Mouse (Mus musculus) spleen, postnatal 36 days (tissue): ENCODE results near the gene Med7.
"Not testable (repeated sequence)": the region's sequence is repeated elsewhere in the genome, so short reads cannot be mapped to it uniquely, and the experiment has no call there.

ENCODE experiments used
- DNase-seq, 2 experiments: peaks; one replicate each; pipeline ENCODE4 v3.0.0; 2022; ENCODE audit warnings: low spot score in 2 of 2, mixed read lengths in 1 of 2

Med7 gene

DNA sequence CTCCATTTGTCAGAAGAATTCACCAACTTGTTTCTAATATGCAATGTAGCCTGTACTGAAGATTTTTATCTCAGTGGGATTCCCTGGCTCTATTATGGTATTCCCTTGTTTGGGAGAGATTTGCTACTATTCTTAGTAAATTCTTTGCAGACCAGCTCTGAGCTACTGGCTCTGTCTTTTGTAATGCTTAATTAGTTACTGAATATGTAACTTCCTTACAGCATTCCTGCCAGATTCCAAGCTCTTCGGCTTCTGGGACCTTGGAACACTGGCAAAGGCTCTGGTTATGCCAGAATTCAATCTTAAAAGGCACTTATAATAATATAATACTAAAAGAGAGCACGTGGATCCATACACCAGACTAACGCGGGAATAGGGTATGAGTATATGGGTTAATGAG lies 8.6 kb upstream of the Med7 start:
- DNase-seq = not testable (repeated sequence)

DNA sequence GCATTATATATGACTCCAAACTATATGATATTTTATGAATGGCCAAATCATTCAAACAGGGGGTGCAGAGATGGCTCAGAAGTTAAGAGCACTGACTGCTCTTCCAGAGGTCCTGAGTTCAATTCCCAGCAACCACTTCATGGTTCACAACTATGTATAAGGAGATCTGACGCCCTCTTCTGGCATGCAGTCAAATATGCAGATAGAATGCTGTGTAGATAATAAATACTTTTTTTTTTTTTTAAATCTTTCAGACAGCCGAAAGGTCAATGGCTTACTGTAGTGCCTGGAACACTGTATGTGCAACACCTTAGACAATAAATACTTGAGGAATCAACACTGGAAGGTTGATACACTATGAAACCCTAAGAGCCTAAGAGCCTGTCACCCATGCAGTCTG lies 6.6 kb upstream of the Med7 start:
- no peak for DNase-seq

DNA sequence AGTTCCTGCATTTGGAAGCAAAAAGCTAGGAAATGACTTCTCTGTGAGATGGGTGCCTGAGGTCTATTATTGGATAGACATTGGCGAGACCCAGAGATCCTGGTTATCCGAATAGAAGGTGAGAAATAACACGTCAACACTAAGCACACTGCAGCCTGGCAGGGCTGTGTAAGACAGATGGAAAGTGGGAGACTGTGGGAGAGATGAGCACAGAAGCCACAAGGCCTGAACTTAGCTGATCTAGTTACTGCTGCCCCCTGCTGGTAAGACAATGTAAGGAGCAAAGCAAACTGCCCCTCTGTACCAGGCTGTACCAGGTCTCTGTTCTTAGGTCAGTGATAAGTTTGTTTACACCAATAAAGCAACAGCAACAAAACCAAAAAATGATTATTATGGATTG lies 5.6 kb upstream of the Med7 start:
- DNase-seq = peak; percentile 77 to 84

DNA sequence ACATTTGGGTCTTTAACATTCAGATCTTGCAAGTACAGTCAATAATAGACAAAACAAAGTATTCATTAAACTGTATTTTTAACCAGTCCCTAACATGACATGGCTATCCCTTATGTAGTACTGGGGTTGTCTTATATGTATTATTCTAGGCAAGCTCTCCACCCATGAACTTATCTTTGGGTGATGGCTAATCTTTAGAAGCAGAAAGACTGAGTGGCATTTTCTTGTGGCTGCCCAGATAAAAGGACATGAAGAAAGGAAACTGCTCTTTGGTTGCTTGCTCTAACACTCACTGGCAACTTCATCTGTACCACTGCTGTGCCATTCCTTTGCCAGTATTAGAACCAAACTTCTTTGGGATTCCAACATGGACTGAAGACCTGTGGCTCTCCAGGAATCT lies 1.4 kb upstream of the Med7 start:
- DNase-seq = no peak

DNA sequence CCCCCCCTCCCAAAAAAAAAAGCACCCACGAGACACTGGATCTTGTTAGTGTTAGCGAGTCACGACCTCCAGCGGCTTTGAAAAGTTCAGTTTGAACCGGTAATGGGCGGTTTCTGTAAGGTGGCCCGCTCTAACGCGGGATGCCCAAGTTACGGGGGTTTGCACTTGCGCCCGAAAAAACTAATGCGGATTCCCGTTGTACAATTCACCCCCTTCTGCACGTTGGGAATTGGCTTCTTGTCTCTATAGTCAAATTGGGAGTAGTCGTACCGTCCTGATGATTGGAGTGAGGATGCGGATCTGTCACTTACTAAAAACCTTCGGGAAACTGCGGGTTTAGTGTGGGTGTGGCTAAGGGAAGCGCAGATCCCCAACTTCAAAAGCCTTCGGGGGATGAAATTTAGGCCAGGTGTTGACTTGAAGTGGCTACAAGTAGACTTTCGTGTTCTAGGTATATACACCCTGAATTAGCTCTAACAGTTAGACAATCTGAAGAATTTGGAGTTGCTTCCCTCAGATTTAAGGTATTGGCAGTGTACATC lies 805 bp downstream of the Med7 start:
- peak in 1 of 2 experiments; percentile 19 for DNase-seq

DNA sequence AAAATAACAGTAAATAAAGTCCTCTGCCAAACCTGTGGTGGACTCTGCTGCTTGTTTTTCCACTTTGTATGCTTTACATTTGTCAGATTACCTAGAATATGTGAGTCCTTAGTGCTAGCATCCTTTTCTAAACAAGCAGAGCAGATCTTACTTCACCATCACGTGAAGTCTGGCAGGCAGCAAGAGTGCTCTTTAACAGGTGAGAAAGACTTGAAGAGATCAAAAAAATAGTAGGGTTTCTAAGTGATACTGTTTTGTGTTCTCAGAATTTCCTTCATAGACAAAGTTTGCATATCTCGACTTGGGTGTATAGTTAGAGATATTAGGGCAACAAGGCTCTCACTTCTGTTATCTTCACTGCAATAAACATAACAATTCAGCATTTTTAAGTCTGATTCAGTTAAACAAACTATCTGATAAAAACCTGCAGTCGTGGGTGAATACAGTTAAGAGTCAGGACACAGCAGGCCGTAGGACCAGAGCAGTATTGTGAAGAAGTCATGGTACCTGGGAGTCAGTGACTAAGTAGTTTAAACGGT lies 2.3 kb downstream of the Med7 start:
- no peak for DNase-seq

DNA sequence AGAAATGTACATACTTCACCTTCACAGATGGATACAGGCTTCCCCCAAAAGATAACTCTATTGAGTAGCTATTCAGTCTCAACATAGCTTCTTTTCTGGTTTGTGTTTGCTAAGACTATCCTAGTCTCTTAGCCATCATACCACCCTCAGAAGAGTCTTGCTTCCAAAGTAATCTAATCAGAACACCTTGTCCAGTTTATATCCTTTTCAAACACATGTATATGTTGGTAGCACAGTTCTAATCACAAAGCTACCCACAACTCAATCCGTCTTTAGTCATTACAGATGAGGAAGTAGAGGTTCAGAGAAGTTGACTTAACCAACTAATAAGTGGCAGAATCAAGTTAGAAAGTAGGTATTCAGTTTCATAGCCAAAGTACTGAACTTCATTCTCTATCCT lies 5.0 kb downstream of the Med7 start:
- DNase-seq = no peak

DNA sequence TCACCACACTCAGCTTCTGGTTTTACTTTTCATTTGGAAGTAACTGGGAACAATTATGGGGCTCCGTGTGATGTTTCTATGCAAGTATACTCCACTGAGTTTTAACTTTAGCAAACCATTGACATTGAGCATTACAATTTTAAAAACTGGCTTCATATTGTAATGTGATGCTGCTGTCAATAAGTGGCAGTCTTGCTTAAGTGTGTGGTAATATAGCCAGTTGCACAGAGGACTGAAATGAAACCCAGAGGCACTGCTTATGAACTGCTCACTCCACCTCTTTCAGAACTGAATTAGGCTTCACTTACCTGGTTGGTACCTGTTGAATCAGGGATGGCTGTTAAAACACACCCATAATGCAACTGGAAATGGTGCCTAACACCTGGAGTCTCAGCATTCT lies 6.4 kb downstream of the Med7 start:
- no peak for DNase-seq

DNA sequence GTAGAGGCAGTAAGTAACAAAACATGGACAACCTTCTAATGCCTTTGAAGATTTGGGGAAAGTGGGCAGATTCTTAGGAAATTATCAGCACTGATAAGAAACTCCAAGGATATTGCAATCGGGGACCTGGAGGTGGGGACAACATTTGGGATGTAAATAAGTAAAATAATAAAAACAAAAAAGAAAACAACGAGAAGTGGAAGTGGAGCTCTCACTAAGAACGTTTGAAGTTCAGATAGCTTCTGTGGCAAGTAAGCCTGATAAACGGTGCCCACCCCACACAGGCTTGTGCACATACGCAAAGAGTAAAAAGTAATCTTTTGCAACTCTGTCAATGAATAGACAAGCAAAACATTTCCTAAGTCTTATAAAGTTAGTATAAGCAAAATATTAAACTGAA lies 7.3 kb downstream of the Med7 start:
- DNase-seq = no peak

DNA sequence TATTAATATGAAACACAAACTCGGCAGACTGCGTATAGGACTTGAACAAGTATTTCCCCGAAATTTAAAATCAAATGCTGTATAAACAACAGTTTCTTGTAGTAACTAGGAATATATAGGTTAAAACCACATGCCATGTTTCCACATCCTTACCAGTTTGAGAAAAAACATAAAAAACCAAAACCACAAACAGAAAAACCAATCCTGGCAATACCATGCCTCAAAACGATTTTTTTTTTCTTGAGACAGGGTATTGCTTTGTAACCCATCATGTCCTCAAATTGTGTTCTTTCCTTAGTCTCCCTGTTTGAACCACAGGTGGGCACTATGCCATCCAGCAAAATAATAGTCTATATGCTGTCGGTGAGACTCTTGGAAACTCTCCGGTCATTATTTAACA lies 9.4 kb downstream of the Med7 start:
- DNase-seq = no peak

DNA sequence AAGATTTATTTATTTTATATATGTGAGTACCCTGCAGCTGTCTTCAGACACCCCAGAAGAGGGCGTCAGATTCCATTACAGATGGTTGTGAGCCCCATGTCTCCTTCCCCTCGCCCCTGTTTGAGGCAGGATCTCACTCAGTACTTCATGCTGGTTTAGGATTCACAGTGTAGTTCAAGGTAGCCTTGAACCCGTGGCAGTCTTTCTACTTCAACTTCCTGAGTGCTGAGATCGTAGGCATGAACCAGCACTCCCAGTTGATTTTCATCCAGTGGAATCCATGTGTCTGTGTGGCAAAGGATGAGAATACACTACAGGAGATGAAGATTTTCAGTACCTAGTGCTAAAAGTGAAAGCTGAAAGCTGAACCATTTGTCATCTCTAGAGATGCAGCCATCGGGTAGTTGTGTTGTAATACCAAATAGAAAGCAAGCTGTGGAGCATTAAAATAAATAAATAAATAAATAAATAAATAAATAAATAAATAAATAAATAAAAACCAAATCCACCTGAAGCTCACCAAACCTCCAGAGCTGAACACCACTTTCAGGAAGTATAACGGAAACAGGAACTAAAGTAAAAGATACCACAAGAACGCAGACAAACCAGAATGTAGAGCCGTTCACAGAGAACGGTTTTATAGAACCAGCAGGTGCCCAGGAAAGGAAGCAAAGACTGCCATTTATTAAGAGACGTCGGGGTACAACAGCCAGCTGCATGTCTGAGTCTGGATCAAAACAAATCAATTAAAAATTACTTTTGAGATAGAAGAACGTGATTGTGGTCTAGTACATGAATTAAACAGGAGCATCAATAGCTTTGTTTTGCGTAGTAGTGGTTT lies 11.1 kb downstream of the Med7 start:
- DNase-seq = peak; percentile 38 to 62

DNA sequence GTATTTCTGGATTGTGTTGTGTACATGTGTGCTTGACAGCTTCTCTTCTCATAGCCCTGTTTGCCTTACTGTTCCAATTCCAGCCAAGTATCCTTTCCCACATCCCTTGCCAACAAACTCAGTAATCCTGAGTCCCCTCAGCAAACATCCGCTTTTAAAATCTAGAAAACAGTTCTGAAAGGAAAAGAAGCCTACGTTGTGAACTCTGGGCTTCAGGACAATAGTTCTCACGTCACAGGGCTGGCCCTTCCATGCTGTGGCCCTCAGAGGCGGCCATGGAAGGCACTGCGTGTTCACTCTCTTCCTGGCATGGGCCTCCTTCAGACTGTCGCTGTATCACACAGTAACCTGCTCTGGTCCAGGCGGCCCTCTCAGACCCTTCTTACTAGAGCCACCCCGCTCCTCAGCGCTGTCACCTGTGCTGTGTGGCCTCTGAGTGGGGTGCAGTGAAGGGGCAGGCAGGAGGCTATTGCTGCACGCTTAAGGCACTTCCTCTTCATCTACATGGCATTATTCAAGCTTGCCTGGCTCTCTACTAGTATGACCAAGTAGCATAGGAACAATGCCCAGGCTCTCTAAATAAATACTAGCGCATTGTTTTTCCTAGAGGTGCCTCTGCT lies 12.8 kb downstream of the Med7 start:
- peak in 1 of 2 experiments; percentile 14 for DNase-seq

DNA sequence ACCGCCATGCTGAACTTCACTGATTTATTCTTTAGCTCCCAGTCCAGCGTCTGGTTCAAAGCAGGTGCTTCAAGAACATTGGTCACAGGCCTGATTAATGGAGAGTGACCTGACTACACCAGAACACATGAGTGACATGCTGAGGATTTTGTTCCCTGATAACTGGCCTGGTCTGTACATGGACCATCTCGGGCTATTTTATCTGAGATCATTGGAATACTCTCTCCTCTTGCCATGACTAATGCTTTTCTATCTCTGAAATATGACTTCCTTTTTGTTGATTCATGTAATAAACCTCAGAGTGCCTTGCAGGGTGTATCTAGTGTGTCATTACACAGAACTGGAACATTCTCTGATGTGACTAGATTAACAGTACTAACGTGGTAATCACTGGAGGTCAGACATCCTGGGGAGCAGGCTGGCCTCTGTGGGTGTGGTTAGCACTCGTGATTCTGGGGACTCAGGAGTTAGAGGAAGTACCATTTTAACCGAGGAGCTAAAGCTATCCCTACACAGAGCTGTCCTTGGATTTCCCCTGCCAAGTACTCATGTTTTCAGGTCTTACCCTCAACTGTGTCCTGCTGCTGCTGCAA lies 17.8 kb downstream of the Med7 start, which contains the start of gene Havcr2:
Gene Havcr2, plus strand, starts transcription at position 483 of the 593 bp plus-strand sequence.
- no peak for DNase-seq

DNA sequence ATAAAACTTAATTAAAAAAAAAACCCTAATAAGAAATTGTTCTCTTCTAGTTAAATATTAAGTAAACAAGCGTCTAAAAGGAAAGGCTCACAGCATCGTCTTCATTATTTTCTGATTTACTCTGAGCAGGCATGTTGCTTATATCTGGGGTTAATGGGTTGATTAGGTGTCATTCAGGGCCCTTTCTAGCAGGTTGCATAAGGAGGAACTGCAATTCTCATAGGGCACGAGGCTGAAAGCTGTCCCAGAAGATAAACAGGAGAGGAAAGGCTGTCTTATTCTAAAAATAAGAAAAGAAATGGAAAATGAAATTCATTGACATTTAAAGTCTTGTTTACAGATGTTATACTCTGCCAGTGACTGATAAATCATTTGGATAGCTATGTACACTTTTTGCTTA lies 23.2 kb downstream of the Med7 start:
- DNase-seq = no peak

DNA sequence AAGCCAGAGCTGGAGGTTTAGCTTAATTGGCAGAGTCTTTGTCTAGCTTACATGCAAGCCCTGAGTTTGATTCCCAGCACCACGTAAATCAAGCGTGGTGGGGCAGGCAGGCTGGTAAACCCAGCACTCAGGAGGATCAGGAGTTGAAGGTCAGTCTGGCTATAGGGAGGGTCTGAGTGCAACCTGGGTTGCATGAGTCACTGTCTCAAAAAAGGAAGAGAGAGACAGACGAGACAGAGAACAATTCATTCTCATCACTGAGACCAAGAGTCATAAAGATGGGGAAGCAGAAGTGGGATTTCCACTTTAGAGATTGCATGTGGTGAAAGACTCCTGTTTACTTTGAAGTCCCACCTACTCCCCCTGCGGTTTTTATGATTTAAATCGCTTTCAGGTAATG lies 24.6 kb downstream of the Med7 start:
- DNase-seq = no peak

DNA sequence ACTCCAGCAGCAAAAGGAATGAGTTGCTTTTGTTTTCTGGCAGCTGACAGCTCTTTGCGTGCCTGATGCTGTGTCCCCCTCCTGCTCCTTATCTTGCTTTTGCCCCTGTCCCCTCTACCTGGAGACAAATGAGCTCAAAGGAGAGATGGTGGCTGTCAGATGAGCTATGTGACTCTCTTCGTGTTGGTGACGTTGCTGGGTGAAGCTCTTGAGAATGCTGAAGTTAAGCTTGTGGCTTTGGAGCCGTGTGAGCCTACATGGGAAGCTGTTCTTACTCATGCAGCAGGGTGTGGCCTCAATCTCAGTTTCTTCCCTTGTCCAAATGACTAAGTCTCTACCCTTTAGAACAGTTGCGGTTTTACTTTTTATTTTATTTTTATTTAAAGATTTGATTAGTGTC lies 25.2 kb downstream of the Med7 start:
- DNase-seq = no peak

DNA sequence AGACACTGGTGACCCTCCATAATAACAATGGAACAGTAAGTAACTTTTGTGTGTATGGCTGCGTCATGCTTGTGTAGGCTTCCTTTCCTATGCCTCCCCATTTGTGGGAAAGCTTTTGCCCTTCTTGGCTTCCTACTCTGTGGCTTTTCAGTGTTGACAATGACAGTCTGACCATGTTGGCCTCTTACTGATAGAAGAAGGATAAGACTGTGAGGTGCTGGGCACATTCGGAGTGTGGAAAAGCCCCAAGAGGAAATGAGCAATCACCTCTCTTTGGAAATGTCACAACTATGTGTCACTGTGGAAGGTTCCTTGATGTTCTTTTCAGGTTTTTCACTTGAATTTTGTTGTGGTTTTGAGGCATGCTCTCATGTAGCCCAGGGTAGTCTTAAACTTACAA lies 30.2 kb downstream of the Med7 start:
- no peak for DNase-seq

DNA sequence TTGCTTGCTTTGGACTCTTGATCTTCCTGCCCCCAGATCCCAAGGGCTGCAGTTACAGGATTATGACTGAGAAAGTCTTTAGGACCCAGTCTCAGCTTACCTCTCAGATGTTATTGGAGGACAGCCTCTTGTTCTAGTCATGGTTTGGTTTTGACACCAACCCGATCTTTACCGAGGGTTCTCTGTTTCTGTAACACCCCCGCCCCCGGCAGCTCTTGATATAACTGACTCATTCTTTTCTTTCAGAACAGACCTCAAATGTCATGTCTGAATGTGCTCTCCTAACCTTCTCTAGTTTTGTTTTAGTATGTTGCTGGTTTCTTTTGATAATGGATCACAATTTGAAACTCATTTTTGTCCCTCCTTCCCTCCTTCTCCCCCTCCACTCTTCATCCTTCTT lies 37.5 kb downstream of the Med7 start:
- DNase-seq = no peak

DNA sequence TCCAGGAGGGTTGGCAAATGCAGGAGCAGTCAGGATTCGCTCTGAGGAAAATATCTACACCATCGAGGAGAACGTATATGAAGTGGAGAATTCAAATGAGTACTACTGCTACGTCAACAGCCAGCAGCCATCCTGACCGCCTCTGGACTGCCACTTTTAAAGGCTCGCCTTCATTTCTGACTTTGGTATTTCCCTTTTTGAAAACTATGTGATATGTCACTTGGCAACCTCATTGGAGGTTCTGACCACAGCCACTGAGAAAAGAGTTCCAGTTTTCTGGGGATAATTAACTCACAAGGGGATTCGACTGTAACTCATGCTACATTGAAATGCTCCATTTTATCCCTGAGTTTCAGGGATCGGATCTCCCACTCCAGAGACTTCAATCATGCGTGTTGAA lies 42.6 kb downstream of the Med7 start:
- DNase-seq = no peak

DNA sequence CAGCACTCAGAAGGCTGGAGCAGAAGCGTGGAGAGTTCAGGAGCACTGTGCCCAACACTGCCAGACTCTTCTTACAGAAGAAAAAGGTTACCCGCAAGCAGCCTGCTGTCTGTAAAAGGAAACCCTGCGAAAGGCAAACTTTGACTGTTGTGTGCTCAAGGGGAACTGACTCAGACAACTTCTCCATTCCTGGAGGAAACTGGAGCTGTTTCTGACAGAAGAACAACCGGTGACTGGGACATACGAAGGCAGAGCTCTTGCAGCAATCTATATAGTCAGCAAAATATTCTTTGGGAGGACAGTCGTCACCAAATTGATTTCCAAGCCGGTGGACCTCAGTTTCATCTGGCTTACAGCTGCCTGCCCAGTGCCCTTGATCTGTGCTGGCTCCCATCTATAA lies 43.8 kb downstream of the Med7 start:
- peak; percentile 18 to 24 for DNase-seq

DNA sequence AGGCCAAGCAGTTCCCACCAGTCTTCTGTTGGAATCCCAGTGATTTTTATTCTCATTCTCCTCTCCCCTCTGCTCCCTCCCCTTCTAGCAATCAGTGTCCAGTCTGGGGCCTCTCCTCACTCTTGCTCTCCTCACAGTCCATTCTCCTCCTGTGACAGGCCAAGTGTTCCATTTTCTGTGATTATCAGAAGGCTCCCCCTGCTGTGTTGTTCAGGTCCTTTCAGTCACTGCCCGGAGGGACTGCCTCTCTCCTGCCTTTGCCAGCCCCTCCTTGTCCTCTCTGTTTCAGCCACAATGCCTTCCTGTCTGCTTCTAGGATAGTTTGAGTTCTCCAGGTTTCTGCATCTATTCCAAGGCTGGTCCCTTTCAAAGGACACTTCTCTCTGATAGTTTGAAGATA lies 51.5 kb downstream of the Med7 start:
- no peak for DNase-seq

DNA sequence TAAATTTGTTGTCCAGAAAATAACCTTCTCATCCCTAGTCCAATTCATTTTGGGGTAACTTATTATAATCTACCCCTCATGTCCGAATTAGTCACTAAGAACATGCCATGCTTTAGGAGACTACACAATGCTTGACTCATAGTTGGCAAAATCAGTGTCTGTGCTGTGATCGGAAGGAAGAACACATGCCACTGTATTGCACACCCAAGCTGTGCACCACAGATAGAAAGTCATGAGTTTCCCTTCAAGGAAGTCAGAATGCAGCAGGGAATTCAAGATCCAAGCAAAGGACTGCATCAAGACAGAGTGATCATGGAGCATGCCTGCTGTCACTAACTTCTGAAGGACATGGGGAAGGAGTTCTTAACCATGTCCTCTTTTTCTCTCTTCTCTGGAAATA lies 51.9 kb downstream of the Med7 start:
- no peak for DNase-seq
